Mouse (Mus musculus): ENCODE data around the gene Olfr1033. TPM values are rescaled to one million over a fixed set of nuclear protein-coding genes. Genes with fewer than 3 reads are reported as not detected.
A peak's percentile ranks its signal among the peaks of the same experiment; 100 is the strongest.
"Not testable (repeated sequence)": the region's sequence is repeated elsewhere in the genome, so short reads cannot be mapped to it uniquely, and the experiment has no call there.

The Olfr1033 gene
- total and polyA plus RNA-seq, 2 experiments = 1.7 to 8.7 TPM

DNA sequence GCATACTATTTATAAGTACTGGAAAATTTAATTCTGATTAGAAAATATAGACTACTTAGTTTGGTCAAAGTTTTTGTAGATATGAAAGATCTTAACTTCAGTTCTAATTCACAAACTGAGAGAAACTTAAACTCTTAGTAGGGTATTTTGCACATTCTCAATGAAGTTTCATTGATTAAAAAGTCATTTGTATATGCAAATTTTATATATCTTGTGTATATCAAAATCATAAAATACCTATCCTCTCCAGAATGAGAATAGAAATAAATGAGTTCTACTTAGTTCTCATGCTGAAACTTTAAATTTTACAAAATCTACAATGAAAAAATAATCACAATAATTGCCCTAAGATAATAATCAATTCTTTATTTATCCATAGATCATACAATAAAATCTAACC lies 25.1 kb downstream of the Olfr1033 start, which contains the start of gene Olfr1034:
Gene Olfr1034 (plus strand): TSS at position 301 of the 400 bp plus-strand sequence.
- Histone ChIP-seq H3K4me1 (ENCODE audit: control insufficient read depth, insufficient read depth, low read length) (no peaks in the 10 kb centered on the region), H3K27ac (replicated peaks; ENCODE audit: insufficient read depth, low read depth, low read length) (no peak within 1 kb of the TSS), H3K27me3 (ENCODE audit: control insufficient read depth, insufficient read depth, low read length) (no peaks in the 10 kb centered on the region), H3K9ac (ENCODE audit: low read depth, low read length) (no peak within 1 kb of the TSS), H3K4me3 (ENCODE audit: insufficient read depth, low read depth, low read length) (no peak within 1 kb of the TSS), H3K79me2 (ENCODE audit: control insufficient read depth, insufficient read depth, low read length) (no peaks in the 10 kb centered on the region), H3K36me3 (ENCODE audit: control insufficient read depth, insufficient read depth, low read length) (peaks cover 2% of the 10 kb centered on the region; the same call in 1 of the 2 replicates)
- TF ChIP-seq POLR2A (IDR thresholded peaks at IDR 0.05; ENCODE audit: extremely low read depth, insufficient read depth, low read length) = no peak
- no peak for TF ChIP-seq CTCF (IDR thresholded peaks at IDR 0.05; ENCODE audit: low read depth, low read length)
- no peak for DNase-seq (ENCODE audit: extremely low read depth, low read depth, low spot score)

DNA sequence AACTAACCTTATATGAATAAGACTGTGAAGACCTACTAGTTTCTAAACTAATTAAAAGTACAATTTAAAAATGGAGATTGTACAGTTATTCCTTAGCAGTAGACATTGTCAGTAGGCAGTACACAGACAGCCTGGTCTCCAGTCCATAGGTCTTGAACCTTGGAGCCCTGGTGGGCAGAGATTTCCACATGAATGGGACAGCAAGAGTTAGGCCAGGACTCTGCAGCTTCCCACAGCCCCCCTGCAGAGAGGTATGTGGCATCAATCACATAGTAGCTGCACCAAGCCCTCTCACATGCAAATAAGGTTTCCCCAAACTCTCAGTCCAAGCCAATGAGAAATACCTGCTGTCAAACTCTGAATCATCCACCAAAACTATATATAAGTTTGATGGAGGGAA lies 30.3 kb downstream of the Olfr1033 start:
- DNase-seq (ENCODE audit: extremely low read depth, low read depth, low spot score); H3K27me3 ChIP-seq (ENCODE audit: control insufficient read depth, insufficient read depth, low read length); H3K79me2 ChIP-seq (ENCODE audit: control insufficient read depth, insufficient read depth, low read length); H3K9ac ChIP-seq (ENCODE audit: low read depth, low read length); H3K27ac ChIP-seq (replicated peaks; ENCODE audit: insufficient read depth, low read depth, low read length); H3K4me3 ChIP-seq (ENCODE audit: insufficient read depth, low read depth, low read length); H3K4me1 ChIP-seq (ENCODE audit: control insufficient read depth, insufficient read depth, low read length); H3K36me3 ChIP-seq (ENCODE audit: control insufficient read depth, insufficient read depth, low read length): not testable (repeated sequence)

DNA sequence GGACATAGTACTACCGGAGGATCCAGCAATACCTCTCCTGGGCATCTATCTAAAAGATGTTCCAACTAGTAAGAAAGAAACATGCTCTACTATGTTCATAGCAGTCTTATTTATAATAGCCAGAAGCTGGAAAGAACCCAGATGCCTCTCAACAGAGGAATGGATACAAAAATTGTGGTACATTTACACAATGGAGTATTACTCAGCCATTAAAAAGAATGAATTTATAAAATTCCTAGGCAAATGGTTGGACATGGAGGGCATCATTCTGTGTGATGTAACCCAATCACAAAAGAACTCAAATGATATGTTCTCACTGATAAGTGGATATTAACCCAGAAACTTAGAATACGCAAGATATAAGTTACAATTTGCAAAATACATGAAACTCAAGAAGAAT lies 43.3 kb downstream of the Olfr1033 start:
- H3K27me3 ChIP-seq (ENCODE audit: control insufficient read depth, insufficient read depth, low read length); H3K9ac ChIP-seq (ENCODE audit: low read depth, low read length); H3K79me2 ChIP-seq (ENCODE audit: control insufficient read depth, insufficient read depth, low read length); H3K4me1 ChIP-seq (ENCODE audit: control insufficient read depth, insufficient read depth, low read length); H3K27ac ChIP-seq (replicated peaks; ENCODE audit: insufficient read depth, low read depth, low read length); DNase-seq (ENCODE audit: extremely low read depth, low read depth, low spot score); H3K4me3 ChIP-seq (ENCODE audit: insufficient read depth, low read depth, low read length); H3K36me3 ChIP-seq (ENCODE audit: control insufficient read depth, insufficient read depth, low read length): not testable (repeated sequence)
- 95% methylated on average over 2 of the region's 2 CpGs for WGBS

DNA sequence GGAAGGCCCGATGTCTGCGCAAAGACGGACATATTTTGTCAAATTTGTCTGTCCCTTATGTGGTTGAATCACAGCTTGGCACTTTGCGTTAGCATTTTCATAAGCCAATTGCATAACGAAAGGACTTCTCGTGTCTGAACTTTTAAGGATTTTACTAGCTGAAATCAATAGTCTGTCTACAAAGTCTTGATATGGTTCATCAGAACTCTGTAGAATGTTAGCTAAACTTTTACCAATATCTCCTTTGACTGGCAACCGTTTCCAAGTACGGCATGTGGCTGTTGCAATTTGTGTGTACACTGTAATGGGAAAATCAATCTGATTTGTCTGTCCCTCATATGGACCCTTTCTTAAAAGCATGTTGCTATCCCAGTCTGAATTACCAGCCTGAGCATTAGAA lies 49.8 kb downstream of the Olfr1033 start:
- H3K27me3 ChIP-seq (ENCODE audit: control insufficient read depth, insufficient read depth, low read length) = no peaks in the 10 kb centered on the region
- H3K4me1 ChIP-seq (ENCODE audit: control insufficient read depth, insufficient read depth, low read length) = no peaks in the 10 kb centered on the region; the same call in 1 of the 2 replicates
- no peaks in the 10 kb centered on the region for H3K79me2 ChIP-seq (ENCODE audit: control insufficient read depth, insufficient read depth, low read length)
- peak; percentile 99 for DNase-seq (ENCODE audit: extremely low read depth, low read depth, low spot score)
- TF ChIP-seq POLR2A (IDR thresholded peaks at IDR 0.05; ENCODE audit: extremely low read depth, insufficient read depth, low read length) (no peak), CTCF (IDR thresholded peaks at IDR 0.05; ENCODE audit: low read depth, low read length) (no peak)
- H3K36me3 ChIP-seq (ENCODE audit: control insufficient read depth, insufficient read depth, low read length) = no peaks in the 10 kb centered on the region
- 23% methylated on average over 8 of the region's 8 CpGs for WGBS
- 0 out of 2 replicates have a peak overlapping the region, but pooled peaks have one; percentile 44 for H3K27ac ChIP-seq (replicated peaks; ENCODE audit: insufficient read depth, low read depth, low read length)
- no peak overlapping the region for H3K9ac ChIP-seq (ENCODE audit: low read depth, low read length)
- H3K4me3 ChIP-seq (ENCODE audit: insufficient read depth, low read depth, low read length) = no peak overlapping the region

DNA sequence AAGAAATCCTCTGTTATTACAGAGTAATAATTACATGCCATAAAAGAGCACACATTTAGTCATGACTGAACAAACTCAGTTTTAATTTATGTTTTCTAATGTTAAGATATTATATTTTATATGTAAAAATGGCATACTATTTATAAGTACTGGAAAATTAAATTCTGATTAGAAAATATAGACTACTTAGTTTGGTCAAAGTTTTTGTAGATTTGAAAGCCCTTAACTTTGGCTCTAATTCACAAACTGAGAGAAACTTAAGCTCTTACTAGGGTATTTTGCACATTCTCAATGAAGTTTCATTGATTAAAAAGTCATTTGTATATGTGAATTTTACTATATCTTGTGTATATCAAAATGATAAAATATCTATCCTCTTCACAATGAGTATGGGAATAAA lies 53.3 kb downstream of the Olfr1033 start, which contains the start of gene Olfr1036:
Gene Olfr1036 (plus strand): TSS at position 301 of the 400 bp plus-strand sequence.
- not testable (repeated sequence) for H3K9ac ChIP-seq (ENCODE audit: low read depth, low read length); H3K27ac ChIP-seq (replicated peaks; ENCODE audit: insufficient read depth, low read depth, low read length); H3K27me3 ChIP-seq (ENCODE audit: control insufficient read depth, insufficient read depth, low read length); H3K4me1 ChIP-seq (ENCODE audit: control insufficient read depth, insufficient read depth, low read length); H3K79me2 ChIP-seq (ENCODE audit: control insufficient read depth, insufficient read depth, low read length); DNase-seq (ENCODE audit: extremely low read depth, low read depth, low spot score); H3K36me3 ChIP-seq (ENCODE audit: control insufficient read depth, insufficient read depth, low read length); H3K4me3 ChIP-seq (ENCODE audit: insufficient read depth, low read depth, low read length)

DNA sequence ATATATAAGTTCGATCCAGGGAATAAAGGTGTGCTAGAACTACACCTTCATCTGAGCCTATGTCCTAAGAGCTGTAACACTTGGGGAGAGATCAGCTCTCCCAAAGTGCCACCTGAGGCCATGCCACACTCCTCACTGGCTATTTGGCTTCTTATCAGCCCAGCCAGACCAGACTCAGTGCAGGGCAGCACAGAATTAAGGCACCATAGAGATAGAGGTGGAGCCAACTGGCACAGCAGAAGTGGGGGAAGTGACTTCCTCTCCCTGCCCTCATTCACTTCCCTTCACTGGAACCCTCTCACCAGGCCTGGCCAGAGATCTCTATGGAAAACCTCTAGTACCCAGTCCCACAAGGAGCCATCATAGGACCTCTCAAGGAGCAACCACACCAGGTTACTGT lies 60.0 kb downstream of the Olfr1033 start:
- H3K27me3 ChIP-seq (ENCODE audit: control insufficient read depth, insufficient read depth, low read length); H3K4me3 ChIP-seq (ENCODE audit: insufficient read depth, low read depth, low read length); H3K79me2 ChIP-seq (ENCODE audit: control insufficient read depth, insufficient read depth, low read length); H3K27ac ChIP-seq (replicated peaks; ENCODE audit: insufficient read depth, low read depth, low read length); H3K9ac ChIP-seq (ENCODE audit: low read depth, low read length); H3K4me1 ChIP-seq (ENCODE audit: control insufficient read depth, insufficient read depth, low read length); DNase-seq (ENCODE audit: extremely low read depth, low read depth, low spot score); H3K36me3 ChIP-seq (ENCODE audit: control insufficient read depth, insufficient read depth, low read length): not testable (repeated sequence)
- WGBS = 100% methylated on average over 1 of the region's 1 CpGs

DNA sequence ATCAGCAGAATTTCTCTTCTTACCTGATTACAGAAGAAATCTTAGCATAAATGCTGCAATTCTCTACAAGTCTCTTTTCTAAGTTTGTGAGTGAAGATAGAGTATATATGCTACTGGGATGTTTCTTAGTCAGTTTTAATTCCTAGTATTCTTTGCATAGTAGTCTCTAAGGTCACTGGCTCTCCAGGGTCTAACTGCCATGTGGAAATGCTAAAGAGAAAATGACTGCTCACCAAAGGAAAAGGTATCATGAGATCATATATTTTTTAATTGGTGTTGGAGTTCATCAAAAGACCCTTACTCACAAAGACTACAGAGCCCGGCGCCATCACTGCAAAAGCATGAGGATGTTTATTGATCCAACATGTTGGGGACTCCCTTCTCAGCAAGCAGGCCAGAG lies 66.9 kb downstream of the Olfr1033 start, which contains the start of gene Olfr1037:
Gene Olfr1037 (minus strand): TSS at position 101 of the 400 bp plus-strand sequence.
- no peak within 1 kb of the TSS for H3K9ac ChIP-seq (ENCODE audit: low read depth, low read length)
- no peaks in the 10 kb centered on the region for H3K36me3 ChIP-seq (ENCODE audit: control insufficient read depth, insufficient read depth, low read length)
- no peak for DNase-seq (ENCODE audit: extremely low read depth, low read depth, low spot score)
- H3K27ac ChIP-seq (replicated peaks; ENCODE audit: insufficient read depth, low read depth, low read length) = no peak within 1 kb of the TSS
- no peaks in the 10 kb centered on the region for H3K4me1 ChIP-seq (ENCODE audit: control insufficient read depth, insufficient read depth, low read length)
- no peaks in the 10 kb centered on the region for H3K27me3 ChIP-seq (ENCODE audit: control insufficient read depth, insufficient read depth, low read length)
- whole genome bisulfite sequencing = 89% methylated on average over 2 of the region's 2 CpGs
- no peak within 1 kb of the TSS for H3K4me3 ChIP-seq (ENCODE audit: insufficient read depth, low read depth, low read length)
- TF ChIP-seq POLR2A (IDR thresholded peaks at IDR 0.05; ENCODE audit: extremely low read depth, insufficient read depth, low read length) (no peak), CTCF (IDR thresholded peaks at IDR 0.05; ENCODE audit: low read depth, low read length) (no peak)
- no peaks in the 10 kb centered on the region for H3K79me2 ChIP-seq (ENCODE audit: control insufficient read depth, insufficient read depth, low read length)

Other genes with a start within 250 kb of the Olfr1033 start
- gene Olfr1014, start 247.9 kb upstream of the Olfr1033 start, total RNA-seq (2014; rRNA removed) = not detected in 2 replicates
- gene Olfr1014, start 247.9 kb upstream of the Olfr1033 start, polyA plus RNA-seq (2012; rRNA removed) = not detected in 2 replicates
- not detected in 2 replicates for gene Olfr1015, start 238.6 kb upstream of the Olfr1033 start, total RNA-seq (2014; rRNA removed)
- gene Olfr1015, start 238.6 kb upstream of the Olfr1033 start, polyA plus RNA-seq (2012; rRNA removed) = not detected in 2 replicates
- not detected in 2 replicates for gene Olfr1016, start 218.1 kb upstream of the Olfr1033 start, total RNA-seq (2014; rRNA removed)
- not detected in 2 replicates for gene Olfr1016, start 218.1 kb upstream of the Olfr1033 start, polyA plus RNA-seq (2012; rRNA removed)
- not detected in 2 replicates for gene Olfr1018, start 202.2 kb upstream of the Olfr1033 start, total RNA-seq (2014; rRNA removed)
- not detected in 2 replicates for gene Olfr1018, start 202.2 kb upstream of the Olfr1033 start, polyA plus RNA-seq (2012; rRNA removed)
- not detected in 2 replicates for gene Olfr1019, start 175.2 kb upstream of the Olfr1033 start, total RNA-seq (2014; rRNA removed)
- not detected in 2 replicates for gene Olfr1019, start 175.2 kb upstream of the Olfr1033 start, polyA plus RNA-seq (2012; rRNA removed)
- not detected in 2 replicates for gene Olfr1020, start 173.6 kb upstream of the Olfr1033 start, total RNA-seq (2014; rRNA removed)
- not detected in 2 replicates for gene Olfr1020, start 173.6 kb upstream of the Olfr1033 start, polyA plus RNA-seq (2012; rRNA removed)
- not detected in 2 replicates for gene Olfr1022, start 152.0 kb upstream of the Olfr1033 start, total RNA-seq (2014; rRNA removed)
- not detected in 2 replicates for gene Olfr1022, start 152.0 kb upstream of the Olfr1033 start, polyA plus RNA-seq (2012; rRNA removed)
- gene Olfr1023, start 135.0 kb upstream of the Olfr1033 start, total RNA-seq (2014; rRNA removed) = not detected in 2 replicates
- not detected in 2 replicates for gene Olfr1023, start 135.0 kb upstream of the Olfr1033 start, polyA plus RNA-seq (2012; rRNA removed)
- gene Olfr1024, start 115.6 kb upstream of the Olfr1033 start, total RNA-seq (2014; rRNA removed) = not detected in 2 replicates
- not detected in 2 replicates for gene Olfr1024, start 115.6 kb upstream of the Olfr1033 start, polyA plus RNA-seq (2012; rRNA removed)
- gene Olfr1025-ps1, start 105.4 kb upstream of the Olfr1033 start, total RNA-seq (2014; rRNA removed) = not detected in 2 replicates
- gene Olfr1025-ps1, start 105.4 kb upstream of the Olfr1033 start, polyA plus RNA-seq (2012; rRNA removed) = not detected in 2 replicates
- gene Olfr1026, start 99.1 kb upstream of the Olfr1033 start, total RNA-seq (2014; rRNA removed) = not detected in 2 replicates
- gene Olfr1026, start 99.1 kb upstream of the Olfr1033 start, polyA plus RNA-seq (2012; rRNA removed) = not detected in 2 replicates
- not detected in 2 replicates for gene Olfr1028, start 70.2 kb upstream of the Olfr1033 start, total RNA-seq (2014; rRNA removed)
- not detected in 2 replicates for gene Olfr1028, start 70.2 kb upstream of the Olfr1033 start, polyA plus RNA-seq (2012; rRNA removed)
- gene Olfr1029, start 46.7 kb upstream of the Olfr1033 start, total RNA-seq (2014; rRNA removed) = 0.09 and 0.13 TPM in 2 replicates
- 0.04 TPM in 1 of 2 replicates, not detected in the other for gene Olfr1029, start 46.7 kb upstream of the Olfr1033 start, polyA plus RNA-seq (2012; rRNA removed)
- gene Olfr1030, start 41.4 kb upstream of the Olfr1033 start, total RNA-seq (2014; rRNA removed) = under 0.01 TPM in 1 of 2 replicates, not detected in the other
- 0.02 TPM in 1 of 2 replicates, not detected in the other for gene Olfr1030, start 41.4 kb upstream of the Olfr1033 start, polyA plus RNA-seq (2012; rRNA removed)
- not detected in 2 replicates for gene Olfr1031, start 30.3 kb upstream of the Olfr1033 start, total RNA-seq (2014; rRNA removed)
- not detected in 2 replicates for gene Olfr1031, start 30.3 kb upstream of the Olfr1033 start, polyA plus RNA-seq (2012; rRNA removed)
- not detected in 2 replicates for gene Olfr1032, start 15.1 kb upstream of the Olfr1033 start, total RNA-seq (2014; rRNA removed)
- not detected in 2 replicates for gene Olfr1032, start 15.1 kb upstream of the Olfr1033 start, polyA plus RNA-seq (2012; rRNA removed)
- 2.4 and 2.6 TPM in 2 replicates for gene Olfr1034, start 25.2 kb downstream of the Olfr1033 start, total RNA-seq (2014; rRNA removed)
- 0.90 and 0.93 TPM in 2 replicates for gene Olfr1034, start 25.2 kb downstream of the Olfr1033 start, polyA plus RNA-seq (2012; rRNA removed)
- not detected in 2 replicates for gene Olfr1036, start 53.4 kb downstream of the Olfr1033 start, total RNA-seq (2014; rRNA removed)
- not detected in 2 replicates for gene Olfr1036, start 53.4 kb downstream of the Olfr1033 start, polyA plus RNA-seq (2012; rRNA removed)
- not detected in 2 replicates for gene Olfr1037, start 66.8 kb downstream of the Olfr1033 start, total RNA-seq (2014; rRNA removed)
- gene Olfr1037, start 66.8 kb downstream of the Olfr1033 start, polyA plus RNA-seq (2012; rRNA removed) = not detected in 2 replicates
- not detected in 2 replicates for gene Olfr1039, start 115.3 kb downstream of the Olfr1033 start, total RNA-seq (2014; rRNA removed)
- not detected in 2 replicates for gene Olfr1039, start 115.3 kb downstream of the Olfr1033 start, polyA plus RNA-seq (2012; rRNA removed)
- not detected in 2 replicates for gene Olfr1040, start 126.1 kb downstream of the Olfr1033 start, total RNA-seq (2014; rRNA removed)
- not detected in 2 replicates for gene Olfr1040, start 126.1 kb downstream of the Olfr1033 start, polyA plus RNA-seq (2012; rRNA removed)
- not detected in 2 replicates for gene Olfr1042, start 141.2 kb downstream of the Olfr1033 start, total RNA-seq (2014; rRNA removed)
- gene Olfr1042, start 141.2 kb downstream of the Olfr1033 start, polyA plus RNA-seq (2012; rRNA removed) = not detected in 2 replicates
- gene Olfr1043, start 146.9 kb downstream of the Olfr1033 start, total RNA-seq (2014; rRNA removed) = not detected in 2 replicates
- gene Olfr1043, start 146.9 kb downstream of the Olfr1033 start, polyA plus RNA-seq (2012; rRNA removed) = not detected in 2 replicates
- not detected in 2 replicates for gene Olfr1044, start 157.2 kb downstream of the Olfr1033 start, total RNA-seq (2014; rRNA removed)
- gene Olfr1044, start 157.2 kb downstream of the Olfr1033 start, polyA plus RNA-seq (2012; rRNA removed) = not detected in 2 replicates
- not detected in 2 replicates for gene Olfr52, start 165.1 kb downstream of the Olfr1033 start, total RNA-seq (2014; rRNA removed)
- gene Olfr52, start 165.1 kb downstream of the Olfr1033 start, polyA plus RNA-seq (2012; rRNA removed) = not detected in 2 replicates
- not detected in 2 replicates for gene Olfr1045, start 182.4 kb downstream of the Olfr1033 start, total RNA-seq (2014; rRNA removed)
- gene Olfr1045, start 182.4 kb downstream of the Olfr1033 start, polyA plus RNA-seq (2012; rRNA removed) = not detected in 2 replicates
- gene Olfr1046, start 198.7 kb downstream of the Olfr1033 start, total RNA-seq (2014; rRNA removed) = not detected in 2 replicates
- not detected in 2 replicates for gene Olfr1046, start 198.7 kb downstream of the Olfr1033 start, polyA plus RNA-seq (2012; rRNA removed)
- not detected in 2 replicates for gene Olfr1047, start 210.8 kb downstream of the Olfr1033 start, total RNA-seq (2014; rRNA removed)
- gene Olfr1047, start 210.8 kb downstream of the Olfr1033 start, polyA plus RNA-seq (2012; rRNA removed) = not detected in 2 replicates
- gene Olfr1048, start 219.7 kb downstream of the Olfr1033 start, total RNA-seq (2014; rRNA removed) = not detected in 2 replicates
- not detected in 2 replicates for gene Olfr1048, start 219.7 kb downstream of the Olfr1033 start, polyA plus RNA-seq (2012; rRNA removed)
- not detected in 2 replicates for gene Olfr1049, start 237.7 kb downstream of the Olfr1033 start, total RNA-seq (2014; rRNA removed)
- not detected in 2 replicates for gene Olfr1049, start 237.7 kb downstream of the Olfr1033 start, polyA plus RNA-seq (2012; rRNA removed)

Measured in liver, adult 2 months (tissue).